Mouse (Mus musculus) embryonic facial prominence, embryonic 12.5 days (tissue): ENCODE results near the gene Gm14569. TPM values are rescaled to one million over a fixed set of nuclear protein-coding genes. Genes with fewer than 3 reads are reported as not detected.

ENCODE experiments used
- ATAC-seq: fragments of 200-750 bp; cut with Nextera tagmentation; 2 replicates; pipeline ENCODE4 v1.8.0; 2017; ENCODE audit not compliant: insufficient number of reproducible peaks, insufficient read depth, low FRiP score, low TSS enrichment
- H3K27ac ChIP-seq: fragments of 300-500 bp; sonication (generic); 2 replicates; pipeline ENCODE4 v1.5.1; 2016; ENCODE audit warnings: mild to moderate bottlenecking
- H3K27me3 ChIP-seq: fragments of 300-500 bp; sonication (generic); 2 replicates; pipeline ENCODE4 v1.6.1; 2016; ENCODE audit warnings: mild to moderate bottlenecking, moderate library complexity
- H3K36me3 ChIP-seq: fragments of 300-500 bp; sonication (generic); 2 replicates; pipeline ENCODE4 v1.6.1; 2016; ENCODE audit warnings: mild to moderate bottlenecking
- H3K4me1 ChIP-seq: fragments of 300-500 bp; sonication (generic); 2 replicates; pipeline ENCODE4 v1.6.1; 2016
- H3K4me2 ChIP-seq: fragments of 300-500 bp; sonication (generic); replicated peaks from 2 replicates; pipeline ENCODE4 v1.6.1; 2016; ENCODE audit warnings: mild to moderate bottlenecking, moderate library complexity
- H3K4me3 ChIP-seq: fragments of 300-500 bp; sonication (generic); 2 replicates; pipeline ENCODE4 v1.5.1; 2016; ENCODE audit warnings: mild to moderate bottlenecking
- H3K9ac ChIP-seq: fragments of 300-500 bp; sonication (generic); 2 replicates; pipeline ENCODE4 v1.6.1; 2016; ENCODE audit warnings: mild to moderate bottlenecking, moderate library complexity
- H3K9me3 ChIP-seq: fragments of 300-500 bp; sonication (generic); 2 replicates; pipeline ENCODE4 v1.6.1; 2016; ENCODE audit warnings: mild to moderate bottlenecking, moderate library complexity
- WGBS: fragments of 180-500 bp; shearing (Covaris S2); methylation state at CpG from one replicate; pipeline ENCODE4 v1.1.7; 2016; 5-methylcytosine and 5-hydroxymethylcytosine counted together
- polyA plus RNA-seq: library from polyadenylated mRNA; unstranded; fragments of >200 nt; fragmentation: Nextera tagmentation; extraction: Ambion mirVana; gene quantifications from 2 replicates; pipeline ENCODE4 v1.2.1, GENCODE M21; 2016

The Gm14569 gene
- polyA plus RNA-seq = not detected in 2 replicates

DNA sequence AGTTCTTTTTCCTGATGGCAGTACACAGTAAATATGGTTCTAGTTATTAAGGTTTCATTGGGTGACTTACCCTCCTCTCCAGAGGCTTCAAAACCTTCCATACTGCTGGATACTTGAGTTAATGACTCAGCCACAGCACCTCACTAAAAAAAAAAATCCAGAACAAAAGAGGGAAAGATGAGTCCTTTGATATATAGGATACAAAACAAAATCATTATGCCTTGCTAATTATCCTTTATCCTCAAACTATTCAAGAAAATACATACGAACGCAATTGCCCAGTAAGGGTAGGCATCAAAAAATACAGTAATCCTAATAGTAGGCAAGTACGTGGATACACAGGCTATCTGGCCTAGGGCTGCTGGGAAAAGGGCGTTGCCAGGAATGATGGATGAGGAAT, at the start of gene Gm14569:
Gm14569 (minus strand) TSS at position 101 of the 400 bp plus-strand sequence.
- no peak within 1 kb of the TSS for H3K27ac ChIP-seq
- no peak for ATAC-seq
- no peaks in the 10 kb centered on the region for H3K9me3 ChIP-seq
- no peaks in the 10 kb centered on the region for H3K36me3 ChIP-seq
- no peak within 1 kb of the TSS for H3K4me2 ChIP-seq
- H3K27me3 ChIP-seq = no peaks in the 10 kb centered on the region
- no peak within 1 kb of the TSS for H3K4me3 ChIP-seq
- WGBS = 90% methylated on average over 4 of the region's 4 CpGs
- no peaks in the 10 kb centered on the region for H3K4me1 ChIP-seq
- no peak within 1 kb of the TSS for H3K9ac ChIP-seq

DNA sequence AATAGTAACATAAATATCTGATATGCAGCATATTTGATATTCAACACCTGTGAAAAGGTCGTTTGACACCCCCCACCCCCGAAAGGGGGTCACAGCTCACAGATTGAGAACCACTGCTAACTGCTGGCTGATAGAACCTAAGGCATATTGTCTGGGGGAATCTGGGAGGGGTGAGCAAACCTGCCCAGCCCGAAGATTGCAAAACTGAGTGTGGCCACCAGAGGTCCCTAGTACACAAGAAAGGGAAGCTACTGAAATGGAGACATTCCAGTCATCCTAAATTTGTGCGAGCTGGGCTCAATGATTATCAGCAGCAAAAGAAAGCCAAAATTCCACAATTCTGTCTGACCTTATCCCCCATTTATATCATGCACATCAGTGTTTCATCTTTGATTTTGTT, 42.9 kb upstream of the Gm14569 start:
- 13% methylated on average over 4 of the region's 4 CpGs for WGBS
- no peak for ATAC-seq
- no peak overlapping the region for H3K4me3 ChIP-seq
- H3K9ac ChIP-seq = no peak overlapping the region
- no peaks in the 10 kb centered on the region for H3K4me1 ChIP-seq
- H3K36me3 ChIP-seq = no peaks in the 10 kb centered on the region
- no peak overlapping the region for H3K4me2 ChIP-seq
- H3K27ac ChIP-seq = no peak overlapping the region
- H3K27me3 ChIP-seq = no peaks in the 10 kb centered on the region
- no peaks in the 10 kb centered on the region for H3K9me3 ChIP-seq

DNA sequence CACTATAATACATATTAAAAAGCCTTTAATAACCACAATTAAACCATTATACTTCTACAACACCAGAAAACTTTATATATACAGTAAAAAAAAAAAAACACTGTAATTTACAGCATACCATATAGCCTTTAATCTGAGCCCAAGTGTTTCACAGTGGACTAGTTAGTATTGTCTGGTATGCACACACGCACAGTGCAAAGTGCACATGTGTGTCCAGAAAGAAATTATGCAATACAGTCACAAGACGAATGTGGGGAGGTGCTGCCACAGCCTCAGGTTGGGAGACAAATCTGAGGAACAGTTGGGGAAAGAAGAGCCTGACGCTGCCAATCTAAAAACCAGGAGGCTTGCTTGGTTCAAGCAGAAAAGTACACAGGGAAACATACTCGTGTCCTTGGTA, 42.1 kb upstream of the Gm14569 start:
- H3K4me2 ChIP-seq = no peak overlapping the region
- no peaks in the 10 kb centered on the region for H3K4me1 ChIP-seq
- no peaks in the 10 kb centered on the region for H3K36me3 ChIP-seq
- H3K27ac ChIP-seq = no peak overlapping the region
- no peaks in the 10 kb centered on the region for H3K27me3 ChIP-seq
- H3K4me3 ChIP-seq = no peak overlapping the region
- H3K9me3 ChIP-seq = no peaks in the 10 kb centered on the region
- no peak for ATAC-seq
- WGBS = 78% methylated on average over 4 of the region's 4 CpGs
- H3K9ac ChIP-seq = no peak overlapping the region

DNA sequence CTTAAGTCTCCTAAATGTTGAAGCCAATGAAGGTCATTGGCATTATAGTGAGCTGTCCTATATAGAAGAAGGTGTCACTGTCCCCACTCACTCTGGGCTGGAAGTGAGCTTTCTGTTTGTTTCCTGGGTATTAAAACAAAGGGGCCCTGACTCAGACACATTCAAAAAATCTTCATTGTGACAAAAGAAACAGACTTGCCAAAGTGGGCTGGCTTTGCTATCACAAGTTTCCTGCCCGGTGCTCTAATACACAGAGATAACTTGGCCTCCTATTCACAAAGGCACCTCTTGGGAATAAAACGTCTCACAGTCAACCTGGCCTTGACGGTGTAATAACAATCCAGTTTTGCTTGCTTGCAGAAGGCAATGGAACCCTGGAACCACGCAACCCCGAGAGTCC, 38.6 kb upstream of the Gm14569 start:
- Histone ChIP-seq H3K4me2 (no peak overlapping the region), H3K27ac (no peak overlapping the region), H3K9ac (no peak overlapping the region), H3K27me3 (no peaks in the 10 kb centered on the region), H3K36me3 (no peaks in the 10 kb centered on the region), H3K4me1 (no peaks in the 10 kb centered on the region), H3K4me3 (no peak overlapping the region), H3K9me3 (no peaks in the 10 kb centered on the region)
- WGBS = 77% methylated on average over 5 of the region's 5 CpGs
- no peak for ATAC-seq

DNA sequence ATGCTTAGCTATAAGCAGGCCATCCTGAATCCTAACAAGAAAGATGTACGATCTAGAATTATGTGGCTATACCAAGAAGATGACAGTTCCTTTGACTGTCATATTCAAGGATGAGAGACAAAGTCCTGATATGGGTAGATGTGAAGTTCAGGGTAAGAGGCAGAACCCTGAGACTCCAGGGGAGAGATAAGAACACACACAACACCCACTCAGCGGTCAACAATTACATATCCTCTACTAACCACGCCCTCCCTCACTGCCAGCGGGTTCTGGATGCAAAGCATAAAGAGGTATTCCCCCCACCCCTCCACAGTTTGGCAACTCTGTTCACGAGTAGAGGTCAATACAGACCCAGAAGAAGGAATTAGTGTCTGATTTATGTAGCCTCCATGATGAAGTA, 32.1 kb upstream of the Gm14569 start:
- Histone ChIP-seq H3K4me3 (no peak overlapping the region), H3K27ac (no peak overlapping the region), H3K9me3 (no peaks in the 10 kb centered on the region), H3K36me3 (no peaks in the 10 kb centered on the region), H3K27me3 (no peaks in the 10 kb centered on the region), H3K4me2 (no peak overlapping the region), H3K9ac (no peak overlapping the region), H3K4me1 (no peaks in the 10 kb centered on the region)
- ATAC-seq = no peak
- 73% methylated on average over 5 of the region's 5 CpGs for WGBS

DNA sequence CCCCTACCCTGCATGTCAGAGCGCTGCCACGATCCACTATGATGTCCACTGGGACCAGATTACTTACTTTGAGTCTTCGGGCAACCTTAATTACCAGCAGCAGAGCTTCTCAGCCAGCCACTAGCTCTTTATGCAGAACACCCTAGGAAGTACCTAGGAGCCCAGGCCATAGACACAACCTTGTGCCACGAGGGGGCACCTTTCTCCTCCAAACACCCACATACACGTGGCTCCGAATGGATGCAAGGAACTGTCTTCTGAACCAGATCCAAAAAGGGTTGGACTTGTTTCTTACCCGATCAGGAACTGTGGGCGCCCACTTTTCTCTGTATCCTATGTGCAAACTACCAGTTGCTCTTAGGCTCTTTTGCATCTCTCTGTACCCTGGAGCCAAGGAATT, 22.1 kb upstream of the Gm14569 start:
- H3K9me3 ChIP-seq = no peaks in the 10 kb centered on the region
- no peaks in the 10 kb centered on the region for H3K36me3 ChIP-seq
- H3K4me3 ChIP-seq = no peak overlapping the region
- ATAC-seq = no peak
- 46% methylated on average over 8 of the region's 8 CpGs for WGBS
- no peak overlapping the region for H3K4me2 ChIP-seq
- H3K9ac ChIP-seq = no peak overlapping the region
- no peak overlapping the region for H3K27ac ChIP-seq
- no peaks in the 10 kb centered on the region for H3K4me1 ChIP-seq
- no peaks in the 10 kb centered on the region for H3K27me3 ChIP-seq

DNA sequence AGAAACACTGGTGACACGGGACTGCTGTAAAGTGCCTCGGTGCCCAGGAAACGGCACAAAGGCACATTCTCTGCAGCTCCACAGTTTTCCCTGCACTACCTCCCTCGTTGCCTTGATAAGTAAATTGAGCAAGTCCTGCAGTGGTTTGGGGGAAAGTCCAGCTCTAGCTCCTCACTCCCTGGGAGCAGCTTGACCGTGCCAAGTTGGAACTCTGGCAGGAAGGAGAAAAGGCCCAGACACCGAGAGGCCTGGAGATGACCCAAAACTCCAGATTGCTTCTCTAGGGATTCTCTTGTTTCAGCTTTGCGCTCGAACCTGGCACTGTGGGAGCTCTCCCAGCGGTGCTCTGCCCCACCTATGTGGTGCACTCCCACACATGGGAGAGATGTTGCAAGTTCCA, 21.6 kb upstream of the Gm14569 start:
- Histone ChIP-seq H3K27me3 (no peaks in the 10 kb centered on the region), H3K9me3 (no peaks in the 10 kb centered on the region), H3K4me1 (no peaks in the 10 kb centered on the region), H3K4me2 (no peak overlapping the region), H3K36me3 (no peaks in the 10 kb centered on the region), H3K9ac (no peak overlapping the region), H3K27ac (no peak overlapping the region), H3K4me3 (no peak overlapping the region)
- no peak for ATAC-seq
- WGBS = 51% methylated on average over 9 of the region's 9 CpGs

DNA sequence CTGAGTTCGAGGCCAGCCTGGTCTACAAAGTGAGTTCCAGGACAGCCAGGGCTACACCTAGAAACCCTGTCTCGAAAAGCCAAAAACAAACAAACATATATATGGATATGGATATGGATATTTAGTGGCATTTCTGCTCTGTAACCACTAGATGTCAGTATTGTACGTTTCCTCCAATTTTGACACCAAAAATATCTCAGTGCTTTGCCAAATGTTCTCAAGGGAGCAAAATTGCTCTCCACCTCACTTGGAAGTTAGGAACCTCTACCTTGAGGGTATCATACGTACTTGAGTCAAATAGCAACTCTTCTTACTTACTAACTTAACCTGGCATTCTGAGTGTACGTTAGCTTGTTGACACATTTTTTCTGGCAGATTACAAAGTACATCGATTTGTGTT, 15.2 kb upstream of the Gm14569 start:
- Histone ChIP-seq H3K27me3 (no peaks in the 10 kb centered on the region), H3K36me3 (no peaks in the 10 kb centered on the region), H3K27ac (no peak overlapping the region), H3K4me2 (no peak overlapping the region), H3K4me3 (no peak overlapping the region), H3K9ac (no peak overlapping the region), H3K9me3 (no peaks in the 10 kb centered on the region), H3K4me1 (no peaks in the 10 kb centered on the region)
- WGBS = 47% methylated on average over 6 of the region's 6 CpGs
- ATAC-seq = no peak

DNA sequence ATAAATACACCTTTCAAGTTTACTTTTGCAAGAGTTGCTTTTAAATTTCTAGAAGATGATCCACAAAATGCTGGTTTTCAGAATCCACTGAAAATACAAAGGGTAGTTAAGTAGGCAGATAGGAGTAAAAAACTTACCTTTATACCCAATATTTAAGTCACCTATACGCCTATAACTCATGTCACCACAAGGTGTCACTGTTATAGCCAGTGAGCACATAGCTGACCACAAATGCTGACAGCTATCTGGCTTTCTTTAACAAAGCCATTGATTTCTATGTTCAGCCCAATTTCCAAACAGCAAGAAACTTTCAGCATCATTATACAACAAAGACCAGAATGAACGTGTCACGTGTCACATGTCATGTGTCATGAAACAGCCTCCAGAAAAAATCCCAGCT, 2.1 kb downstream of the Gm14569 start:
- no peak overlapping the region for H3K4me2 ChIP-seq
- H3K4me1 ChIP-seq = no peaks in the 10 kb centered on the region
- no peaks in the 10 kb centered on the region for H3K9me3 ChIP-seq
- H3K36me3 ChIP-seq = no peaks in the 10 kb centered on the region
- no peak for ATAC-seq
- H3K9ac ChIP-seq = no peak overlapping the region
- H3K4me3 ChIP-seq = no peak overlapping the region
- 20% methylated on average over 3 of the region's 3 CpGs for WGBS
- H3K27ac ChIP-seq = no peak overlapping the region
- no peaks in the 10 kb centered on the region for H3K27me3 ChIP-seq

DNA sequence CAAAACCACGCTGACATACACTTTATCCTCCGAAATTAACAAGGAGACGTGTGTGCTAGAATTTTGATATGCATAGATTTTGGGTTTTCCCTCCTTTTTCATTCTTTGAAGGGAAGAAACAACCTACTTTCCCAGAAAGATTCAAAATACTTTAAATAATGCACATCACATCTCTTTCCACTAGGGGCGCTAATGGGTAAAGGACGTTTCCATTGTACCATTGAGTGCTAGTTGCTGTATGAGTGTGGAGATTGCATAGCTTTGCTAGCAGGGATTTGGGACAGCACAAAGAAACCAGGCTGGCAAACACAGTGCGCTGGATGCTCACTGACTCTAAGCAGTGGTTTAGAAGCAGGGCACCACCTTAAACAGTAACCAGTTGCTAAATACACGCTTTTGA, 3.6 kb downstream of the Gm14569 start:
- H3K4me3 ChIP-seq = no peak overlapping the region
- H3K4me2 ChIP-seq = no peak overlapping the region
- H3K4me1 ChIP-seq = no peaks in the 10 kb centered on the region
- WGBS = 41% methylated on average over 7 of the region's 7 CpGs
- no peaks in the 10 kb centered on the region for H3K9me3 ChIP-seq
- H3K27me3 ChIP-seq = no peaks in the 10 kb centered on the region
- H3K36me3 ChIP-seq = no peaks in the 10 kb centered on the region
- no peak for ATAC-seq
- no peak overlapping the region for H3K9ac ChIP-seq
- H3K27ac ChIP-seq = no peak overlapping the region

DNA sequence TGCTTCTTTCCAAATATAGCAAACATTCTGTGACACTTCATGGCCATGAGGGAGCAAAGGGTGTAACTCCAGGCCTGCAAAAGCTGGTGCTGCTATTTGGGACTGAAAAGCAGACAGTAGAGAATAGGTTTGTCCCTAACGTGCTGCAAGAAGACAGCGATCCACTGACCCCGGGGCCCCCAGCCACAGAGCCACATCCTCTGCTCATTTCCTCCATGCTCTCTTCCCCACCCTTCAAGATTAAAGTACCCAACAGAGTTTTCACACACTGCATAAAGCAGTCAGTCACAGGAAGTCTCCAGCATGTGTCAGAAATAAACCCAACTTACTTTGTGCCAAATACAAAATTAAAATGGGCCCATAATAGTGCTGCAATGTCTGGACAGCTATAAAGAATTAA, 16.8 kb downstream of the Gm14569 start:
- ATAC-seq = no peak
- no peaks in the 10 kb centered on the region for H3K9me3 ChIP-seq
- H3K4me1 ChIP-seq = no peaks in the 10 kb centered on the region
- H3K4me3 ChIP-seq = no peak overlapping the region
- H3K27me3 ChIP-seq = no peaks in the 10 kb centered on the region
- no peak overlapping the region for H3K27ac ChIP-seq
- no peak overlapping the region for H3K4me2 ChIP-seq
- H3K9ac ChIP-seq = no peak overlapping the region
- no peaks in the 10 kb centered on the region for H3K36me3 ChIP-seq
- WGBS = 71% methylated on average over 3 of the region's 3 CpGs

DNA sequence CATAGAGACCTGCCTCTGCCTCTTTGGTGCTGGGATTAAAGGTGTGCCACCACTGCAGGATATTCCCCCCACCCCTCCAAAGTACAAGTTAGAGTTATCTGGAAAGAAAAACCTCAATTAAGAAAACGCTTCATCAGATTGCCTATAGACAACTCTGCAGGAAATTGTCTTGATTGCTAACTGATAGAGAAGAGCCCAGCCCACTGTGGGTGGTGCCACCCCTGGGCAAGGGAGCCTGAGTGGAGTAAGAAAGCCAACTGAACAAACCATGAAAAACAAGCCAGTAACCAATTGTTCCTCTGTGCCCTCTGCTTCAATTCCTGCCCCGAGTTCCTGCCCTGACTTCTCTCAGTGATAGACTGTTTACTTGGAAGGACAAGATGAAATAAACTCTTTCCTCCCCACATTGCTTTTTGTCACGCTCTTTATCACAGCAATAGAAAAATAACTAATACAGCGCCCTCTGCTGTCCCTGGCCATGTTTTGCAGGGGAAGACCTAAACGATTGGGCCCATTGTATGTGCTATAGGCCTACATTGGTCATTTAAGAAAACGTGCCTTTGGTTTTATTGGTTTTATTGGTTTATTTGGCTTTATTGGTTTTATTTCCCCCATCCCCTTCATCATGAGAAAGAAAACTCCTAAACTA, 17.4 kb downstream of the Gm14569 start:
- 52% methylated on average over 6 of the region's 6 CpGs for WGBS
- Histone ChIP-seq H3K4me3 (no peak overlapping the region), H3K9ac (no peak overlapping the region), H3K27me3 (no peaks in the 10 kb centered on the region), H3K4me1 (no peaks in the 10 kb centered on the region), H3K27ac (no peak overlapping the region), H3K4me2 (no peak overlapping the region), H3K9me3 (no peaks in the 10 kb centered on the region), H3K36me3 (no peaks in the 10 kb centered on the region)
- ATAC-seq = no peak

DNA sequence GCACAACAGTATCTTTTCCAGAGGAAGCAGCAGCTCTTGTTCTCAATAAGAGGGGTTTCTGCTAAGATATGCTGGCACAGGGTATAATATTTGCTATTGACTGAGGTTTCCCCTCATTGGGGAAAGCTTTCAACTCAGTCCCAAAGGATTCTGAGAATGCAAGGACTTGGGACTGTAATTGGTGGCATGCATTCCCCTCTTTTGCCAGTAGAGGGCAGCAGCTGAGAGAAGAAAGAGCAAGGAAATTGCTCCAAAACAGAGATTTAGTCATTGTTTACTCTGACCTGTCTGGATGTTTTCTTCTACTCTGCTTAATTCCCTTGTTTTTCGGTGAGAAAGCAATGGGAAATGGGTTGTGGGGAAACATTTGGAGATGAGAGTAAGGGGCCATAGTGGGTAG, 35.6 kb downstream of the Gm14569 start:
- no peaks in the 10 kb centered on the region for H3K9me3 ChIP-seq
- H3K4me1 ChIP-seq = no peaks in the 10 kb centered on the region
- H3K4me2 ChIP-seq = no peak overlapping the region
- no peak overlapping the region for H3K4me3 ChIP-seq
- no peak for ATAC-seq
- H3K27me3 ChIP-seq = no peaks in the 10 kb centered on the region
- 21% methylated on average over 1 of the region's 1 CpGs for WGBS
- H3K36me3 ChIP-seq = no peaks in the 10 kb centered on the region
- no peak overlapping the region for H3K27ac ChIP-seq
- H3K9ac ChIP-seq = no peak overlapping the region
